Mouse (Mus musculus) E14TG2a.4 (cell line): ENCODE measurements around the gene Mat2b.

Experiments used
- H3K27me3 ChIP-seq: 2 replicates; pipeline ENCODE4 v1.6.1; 2014; ENCODE audit warnings: low read length, control low read depth; ENCODE audit not compliant: insufficient read depth
- H3K36me3 ChIP-seq: 2 replicates; pipeline ENCODE4 v1.6.1; 2014; ENCODE audit warnings: low read length, control low read depth; ENCODE audit not compliant: insufficient read depth
- H3K4me1 ChIP-seq: replicated peaks from 2 replicates; pipeline ENCODE4 v1.6.1; 2014; ENCODE audit warnings: low read depth, low read length, control low read depth
- H3K4me3 ChIP-seq: replicated peaks from 2 replicates; pipeline ENCODE4 v1.5.1; 2014; ENCODE audit warnings: mild to moderate bottlenecking, low read length
- H3K9me3 ChIP-seq: 2 replicates; pipeline ENCODE4 v1.6.1; 2014; ENCODE audit warnings: low read length, control low read depth
- CTCF ChIP-seq: conservative IDR thresholded peaks from 2 replicates; pipeline ENCODE4 v1.5.1; 2014; ENCODE audit warnings: low read length
- NANOG ChIP-seq: IDR thresholded peaks from 2 replicates; pipeline ENCODE4 v1.6.1; 2014; ENCODE audit warnings: borderline replicate concordance, low read length, mixed read lengths
- POU5F1 ChIP-seq: IDR thresholded peaks from 2 replicates; pipeline ENCODE4 v1.6.1; 2014; ENCODE audit warnings: low read length, borderline replicate concordance

Gene Mat2b

DNA sequence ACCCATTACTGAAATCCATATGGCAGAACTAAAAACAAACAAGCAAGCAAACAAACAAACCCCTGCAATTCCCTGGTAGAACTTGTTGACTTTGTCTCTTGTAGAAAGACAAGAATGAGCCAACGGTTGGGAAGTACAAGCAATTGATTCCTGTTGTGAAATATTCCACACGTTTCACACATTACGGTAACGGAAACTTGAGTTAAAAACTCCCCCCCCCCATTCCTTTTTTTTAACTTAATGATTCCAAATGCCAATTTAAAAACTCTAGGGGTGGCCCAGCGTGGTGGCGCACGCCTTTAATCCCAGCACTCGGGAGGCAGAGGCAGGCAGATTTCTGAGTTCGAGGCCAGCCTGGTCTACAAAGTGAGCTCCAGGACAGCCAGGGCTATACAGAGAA lies at the start of gene Mat2b:
Mat2b (minus strand) TSS at position 101 of the 400 bp plus-strand sequence.
- Histone ChIP-seq H3K36me3 (peaks cover 17% of the 10 kb centered on the region), H3K27me3 (no peaks in the 10 kb centered on the region), H3K9me3 (peaks cover 15% of the 10 kb centered on the region), H3K4me1 (peaks cover 24% of the 10 kb centered on the region), H3K4me3 (peak within 1 kb of the TSS; percentile 93)
- TF ChIP-seq CTCF (no peak), NANOG (no peak), POU5F1 (no peak)

- Histone ChIP-seq H3K4me1 (peaks cover 19% of the 10 kb centered on the region), H3K9me3 (no peaks in the 10 kb centered on the region), H3K4me3 (no peak overlapping the region), H3K27me3 (no peaks in the 10 kb centered on the region), H3K36me3 (peaks cover 64% of the 10 kb centered on the region)
- TF ChIP-seq CTCF, result no peak
- TF ChIP-seq POU5F1, result no peak
- TF ChIP-seq NANOG, result no peak
Observed at GRCm38 (mm10) chr11:40744348-40744747, 49.3 kb upstream of the Mat2b start.

- H3K4me3 ChIP-seq, result no peak overlapping the region
- H3K27me3 ChIP-seq, result no peaks in the 10 kb centered on the region
- H3K4me1 ChIP-seq, result peaks cover 21% of the 10 kb centered on the region
- H3K36me3 ChIP-seq, result peaks cover 70% of the 10 kb centered on the region
- TF ChIP-seq NANOG, result no peak
- no peak for TF ChIP-seq POU5F1
- TF ChIP-seq CTCF, result no peak
- no peaks in the 10 kb centered on the region for H3K9me3 ChIP-seq
Observed at GRCm38 (mm10) chr11:40741605-40742262, 46.7 kb upstream of the Mat2b start.

DNA sequence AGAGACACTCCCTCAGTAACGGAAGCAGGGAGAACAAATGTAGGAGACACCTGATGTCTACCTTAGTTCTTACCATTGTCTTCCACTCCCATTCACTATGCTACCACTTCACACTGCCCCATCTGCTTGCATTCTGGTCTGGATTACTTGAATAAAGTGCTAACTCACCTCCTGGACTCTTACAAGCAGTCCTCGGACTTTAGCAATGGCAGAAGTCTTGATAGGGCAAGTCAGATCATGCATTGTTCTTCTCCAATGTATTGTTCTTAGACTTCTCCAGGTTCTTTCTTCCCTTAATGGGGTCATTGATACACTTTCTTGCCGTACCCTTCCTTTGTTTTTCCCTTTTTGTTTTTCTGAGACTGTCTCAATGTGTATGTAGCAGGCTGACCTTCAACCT lies 42.4 kb upstream of the Mat2b start:
- Histone ChIP-seq H3K4me3 (peak overlapping the region; percentile 49), H3K27me3 (no peaks in the 10 kb centered on the region), H3K4me1 (peaks cover 37% of the 10 kb centered on the region), H3K9me3 (no peaks in the 10 kb centered on the region), H3K36me3 (peaks cover 70% of the 10 kb centered on the region)
- no peak for TF ChIP-seq POU5F1
- peak; percentile 94 for TF ChIP-seq NANOG
- no peak for TF ChIP-seq CTCF

GRCm38 (mm10) chr11:40734251-40734752 lies 39.3 kb upstream of the Mat2b start:
- H3K4me1 ChIP-seq, result peaks cover 56% of the 10 kb centered on the region
- no peaks in the 10 kb centered on the region for H3K9me3 ChIP-seq
- H3K36me3 ChIP-seq, result peaks cover 73% of the 10 kb centered on the region
- peak overlapping the region; percentile 96 for H3K4me3 ChIP-seq
- TF ChIP-seq POU5F1 (no peak), NANOG (no peak), CTCF (no peak)
- no peaks in the 10 kb centered on the region for H3K27me3 ChIP-seq

GRCm38 (mm10) chr11:40733339-40734174 lies 38.6 kb upstream of the Mat2b start, which contains the start of the genes Hmmr and Nudcd2:
Hmmr (minus strand) TSS chr11:40733422.
Nudcd2 (plus strand) TSS chr11:40733667.
- Histone ChIP-seq H3K36me3 (peaks cover 72% of the 10 kb centered on the region), H3K27me3 (no peaks in the 10 kb centered on the region), H3K4me3 (peak within 1 kb of the TSS; percentile 96), H3K9me3 (no peaks in the 10 kb centered on the region), H3K4me1 (peaks cover 56% of the 10 kb centered on the region)
- TF ChIP-seq CTCF, result no peak
- TF ChIP-seq POU5F1, result no peak
- TF ChIP-seq NANOG, result no peak; the same call in 1 of the 2 replicates

GRCm38 (mm10) chr11:40732997-40733338 lies 38.0 kb upstream of the Mat2b start:
- TF ChIP-seq POU5F1, result no peak
- TF ChIP-seq CTCF, result no peak
- no peak for TF ChIP-seq NANOG
- Histone ChIP-seq H3K4me3 (peak overlapping the region; percentile 96), H3K4me1 (peaks cover 53% of the 10 kb centered on the region), H3K27me3 (no peaks in the 10 kb centered on the region), H3K9me3 (no peaks in the 10 kb centered on the region), H3K36me3 (peaks cover 71% of the 10 kb centered on the region)

GRCm38 (mm10) chr11:40718324-40718723 lies 23.3 kb upstream of the Mat2b start:
- Histone ChIP-seq H3K27me3 (no peaks in the 10 kb centered on the region), H3K4me3 (no peak overlapping the region), H3K4me1 (peaks cover 7% of the 10 kb centered on the region; the same call in 1 of the 2 replicates), H3K9me3 (no peaks in the 10 kb centered on the region), H3K36me3 (peaks cover 98% of the 10 kb centered on the region)
- TF ChIP-seq NANOG, result no peak
- TF ChIP-seq POU5F1, result no peak
- no peak for TF ChIP-seq CTCF
